Mouse (Mus musculus) natural killer cell, adult 2 months (primary cell): Measurements from ENCODE around the gene C1s1.
"Not testable (repeated sequence)": the region's sequence is repeated elsewhere in the genome, so short reads cannot be mapped to it uniquely, and the experiment has no call there.

Source experiments
- DNase-seq, 2 experiments: peaks; one replicate each; pipeline ENCODE4 v3.0.0; 2022; ENCODE audit warnings: low spot score in 2 of 2

C1s1 gene

GRCm38 (mm10) chr6:124512355-124512836, 29.8 kb downstream of the C1s1 start, which contains the start of gene C1ra:
Gene C1ra (plus strand): TSS chr6:124512405.
- DNase-seq = peak; percentile 37 to 41

GRCm38 (mm10) chr6:124511936-124512335, 30.2 kb downstream of the C1s1 start:
- no peak for DNase-seq

- DNase-seq = not testable (repeated sequence)
Measured at GRCm38 (mm10) chr6:124509192-124509591, 33.0 kb downstream of the C1s1 start.

GRCm38 (mm10) chr6:124508292-124508691, 33.9 kb downstream of the C1s1 start:
- no peak for DNase-seq

- no peak for DNase-seq
Measured at GRCm38 (mm10) chr6:124506991-124507390, 35.2 kb downstream of the C1s1 start.

GRCm38 (mm10) chr6:124505028-124505427, 37.1 kb downstream of the C1s1 start:
- no peak for DNase-seq

- DNase-seq = no peak
Measured at GRCm38 (mm10) chr6:124502021-124502420, 40.1 kb downstream of the C1s1 start.

- no peak for DNase-seq
Measured at GRCm38 (mm10) chr6:124501473-124501872, 40.7 kb downstream of the C1s1 start.

GRCm38 (mm10) chr6:124499914-124500566, 42.1 kb downstream of the C1s1 start:
- DNase-seq = no peak

- DNase-seq = no peak
Measured at GRCm38 (mm10) chr6:124496054-124496453, 46.1 kb downstream of the C1s1 start.

- DNase-seq = no peak
Measured at GRCm38 (mm10) chr6:124493886-124494285, 48.3 kb downstream of the C1s1 start.

GRCm38 (mm10) chr6:124492842-124493561, 49.2 kb downstream of the C1s1 start, which contains the start of gene C1rl:
Gene C1rl (plus strand): TSS chr6:124493113.
- peak; percentile 28 to 47 for DNase-seq

- DNase-seq = no peak
Measured at GRCm38 (mm10) chr6:124491427-124491826, 50.7 kb downstream of the C1s1 start.

GRCm38 (mm10) chr6:124488952-124489351, 53.2 kb downstream of the C1s1 start:
- no peak for DNase-seq

- no peak for DNase-seq
Measured at GRCm38 (mm10) chr6:124487509-124487908, 54.6 kb downstream of the C1s1 start.

GRCm38 (mm10) chr6:124485414-124486144, 56.6 kb downstream of the C1s1 start:
- DNase-seq = no peak

GRCm38 (mm10) chr6:124484851-124485250, 57.3 kb downstream of the C1s1 start:
- no peak for DNase-seq

GRCm38 (mm10) chr6:124483831-124484230, 58.3 kb downstream of the C1s1 start:
- not testable (repeated sequence) for DNase-seq

GRCm38 (mm10) chr6:124481571-124481970, 60.6 kb downstream of the C1s1 start:
- peak in 1 of 2 experiments; percentile 33 for DNase-seq
